Mouse (Mus musculus) frontal cortex, postnatal 36 days (tissue): ENCODE data around the gene Slc15a1.
"Not testable (repeated sequence)": the region's sequence is repeated elsewhere in the genome, so short reads cannot be mapped to it uniquely, and the experiment has no call there.

Experiments
- DNase-seq, 2 experiments: peaks; one replicate each; pipeline ENCODE4 v3.0.0; 2022; ENCODE audit warnings: low spot score in 2 of 2

The Slc15a1 gene

DNA sequence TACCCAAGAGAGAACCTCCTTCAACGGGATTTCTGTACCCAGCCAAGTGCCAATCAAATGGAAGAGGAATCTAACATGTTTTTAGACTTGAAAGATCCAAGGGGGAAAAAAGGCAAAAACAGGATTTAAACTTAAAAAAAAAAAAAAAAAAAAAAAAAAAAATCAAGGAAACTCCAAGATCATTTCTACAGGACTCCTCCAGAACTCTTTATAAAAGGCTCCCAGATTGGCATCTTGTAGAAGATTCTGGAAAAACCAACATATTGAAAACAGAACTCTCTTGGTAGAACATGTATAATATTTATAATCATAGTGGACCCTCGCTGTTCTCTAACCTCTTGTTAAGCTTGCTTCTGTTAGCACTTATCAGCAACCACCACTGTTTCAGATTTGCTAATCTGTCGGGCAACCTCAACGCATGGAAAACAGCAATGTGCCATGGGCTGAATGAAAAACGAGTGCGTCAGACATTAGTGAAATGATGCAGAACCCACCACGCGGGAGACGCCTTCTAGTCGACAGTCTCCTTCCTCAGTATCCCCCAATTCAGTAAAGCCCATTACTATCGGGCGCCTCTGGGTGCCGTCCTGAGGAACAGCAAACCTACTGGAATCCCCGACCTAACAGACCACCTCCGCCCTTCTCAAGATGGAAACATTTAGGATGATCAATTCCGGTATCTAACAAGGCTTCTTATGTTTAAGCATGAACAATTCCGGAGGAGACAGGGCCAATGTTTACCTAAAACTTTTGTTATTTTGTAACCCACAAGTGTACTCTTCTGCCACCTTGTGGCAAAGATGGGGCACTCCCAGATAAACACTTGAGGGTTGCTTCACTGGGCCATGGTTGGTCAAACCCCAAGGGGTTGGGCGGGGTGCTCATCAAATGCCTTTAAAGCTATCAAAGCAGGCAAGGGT lies 54.3 kb downstream of the Slc15a1 start:
- peak; percentile 29 to 69 for DNase-seq

DNA sequence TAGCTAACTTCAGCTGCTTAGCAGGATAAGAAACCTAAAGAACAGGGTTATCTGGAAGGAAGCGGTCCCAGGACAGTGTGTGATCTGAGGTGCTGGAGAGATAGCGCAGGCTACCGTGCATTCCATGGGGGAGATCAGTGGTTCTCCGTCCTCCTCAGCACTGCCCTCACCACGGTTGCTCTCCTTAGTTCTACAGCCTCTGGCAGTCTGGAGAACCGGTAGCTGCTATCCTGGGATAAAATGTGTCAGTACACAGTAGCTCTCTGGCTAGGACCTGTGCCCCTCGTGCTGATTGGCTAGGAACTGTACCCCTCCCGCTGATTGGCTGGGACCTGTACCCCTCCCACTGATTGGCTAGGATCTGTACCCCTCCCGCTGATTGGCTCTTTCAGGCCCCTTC lies 58.1 kb downstream of the Slc15a1 start:
- no peak for DNase-seq

DNA sequence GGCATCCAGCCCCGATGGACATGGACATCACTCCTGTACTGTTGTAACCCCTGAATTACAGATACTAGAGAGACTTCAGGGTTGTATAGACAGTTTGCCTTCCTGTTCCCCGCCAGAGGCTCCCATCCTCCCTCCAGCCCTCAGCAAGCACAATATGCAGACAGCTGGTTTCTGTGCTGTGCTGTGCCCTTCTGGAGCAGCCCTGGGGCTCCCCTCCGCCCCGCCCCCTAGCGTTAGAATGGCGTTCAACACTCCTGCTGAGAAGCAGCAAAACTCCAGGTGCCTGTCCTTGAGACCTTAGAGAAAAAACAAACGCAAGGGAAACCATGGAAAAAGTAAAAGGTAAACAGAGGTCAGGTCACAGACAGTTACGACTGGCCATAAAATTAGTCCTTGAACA lies 59.9 kb downstream of the Slc15a1 start:
- peak; percentile 10 to 28 for DNase-seq

- DNase-seq: no peak
These were observed 64.2 kb downstream of the Slc15a1 start for GRCm38 (mm10) chr14:121440807-121441206.

- no peak for DNase-seq
These were observed 68.0 kb downstream of the Slc15a1 start for GRCm38 (mm10) chr14:121437026-121437425.

- DNase-seq: no peak
These were observed 68.6 kb downstream of the Slc15a1 start for GRCm38 (mm10) chr14:121436455-121436854.

- DNase-seq: peak; percentile 9 to 16
These were observed 69.3 kb downstream of the Slc15a1 start for GRCm38 (mm10) chr14:121435794-121436193.

DNA sequence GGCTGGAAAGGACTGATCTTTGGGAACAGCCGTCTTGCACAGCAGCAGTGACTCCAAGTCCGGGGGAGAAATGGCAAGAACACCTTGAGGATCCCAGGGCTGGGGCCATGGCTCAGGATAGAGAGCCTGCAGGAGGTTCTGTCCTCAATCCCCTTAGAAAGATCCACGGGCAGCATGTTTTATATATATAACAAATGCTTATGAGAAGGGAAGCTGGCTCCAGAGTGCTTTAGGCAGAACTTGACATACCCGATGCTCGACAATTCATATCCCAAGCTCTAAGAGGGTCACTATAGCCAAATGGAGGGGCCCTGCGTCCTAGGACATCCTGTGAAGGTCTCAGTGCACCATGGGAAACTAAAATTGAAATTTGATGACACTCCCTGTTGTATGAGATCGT lies 73.8 kb downstream of the Slc15a1 start:
- no peak for DNase-seq

GRCm38 (mm10) chr14:121429854-121430535 lies 75.1 kb downstream of the Slc15a1 start:
- no peak for DNase-seq

DNA sequence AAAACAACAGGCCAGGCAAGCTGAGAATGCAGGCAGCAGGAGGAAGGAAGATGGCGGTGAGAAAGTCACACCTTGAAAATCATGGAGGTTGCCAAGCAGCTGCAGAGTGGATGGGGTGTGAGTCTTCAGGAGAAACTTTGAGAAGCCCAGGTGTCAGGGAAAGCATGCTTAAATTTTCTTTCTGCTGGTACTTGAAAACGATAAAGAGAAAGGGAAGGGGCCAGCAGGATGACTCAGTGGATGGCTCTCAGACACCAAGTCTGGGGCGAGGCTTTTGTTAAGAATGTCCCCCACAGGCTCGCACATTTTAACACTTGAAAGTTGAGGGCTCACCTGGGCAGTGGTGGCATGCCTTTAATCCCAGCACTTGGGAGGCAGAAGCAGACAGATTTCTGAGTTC lies 76.9 kb downstream of the Slc15a1 start:
- no peak for DNase-seq

DNA sequence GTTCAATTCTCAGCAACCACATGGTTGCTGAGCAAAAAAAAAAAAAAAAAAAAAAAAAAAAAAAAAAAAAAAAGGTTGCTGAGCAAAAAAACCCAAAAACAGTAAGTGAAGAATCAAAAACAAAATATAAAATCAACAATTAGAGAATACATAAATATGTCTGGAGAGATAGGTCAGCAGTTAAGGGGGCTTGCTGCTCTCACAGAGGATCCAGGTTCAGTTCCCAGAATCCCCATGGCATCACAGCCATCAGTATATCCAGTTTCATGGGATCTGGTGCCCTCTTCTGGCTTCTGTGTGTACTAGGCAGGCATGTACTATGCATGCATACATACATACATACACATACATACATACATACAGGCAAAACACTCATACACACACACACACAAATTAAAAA lies 78.3 kb downstream of the Slc15a1 start:
- DNase-seq: no peak

- no peak for DNase-seq
These were observed 79.9 kb downstream of the Slc15a1 start for GRCm38 (mm10) chr14:121425004-121425793.

DNA sequence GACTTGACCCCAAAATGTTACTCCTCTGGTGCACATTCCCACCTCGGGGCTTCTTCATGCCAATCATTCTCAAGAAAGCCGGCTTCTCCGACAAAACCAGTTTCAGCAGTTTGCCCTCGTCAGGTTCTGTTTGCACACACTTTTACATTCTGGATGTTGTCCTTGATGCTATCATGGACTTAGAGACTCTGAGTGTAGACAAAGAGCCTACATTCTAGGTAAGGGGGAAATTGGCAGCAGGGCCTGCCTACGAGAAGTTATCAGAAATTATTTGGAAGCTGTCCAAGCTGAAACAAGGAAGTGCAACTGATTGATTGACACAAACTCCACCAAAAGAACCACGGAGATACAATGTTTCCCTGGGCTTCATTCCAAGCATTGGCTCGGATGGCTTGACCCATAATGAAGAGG lies 81.7 kb downstream of the Slc15a1 start:
- DNase-seq: no peak

- no peak for DNase-seq
These were observed 82.2 kb downstream of the Slc15a1 start for GRCm38 (mm10) chr14:121422664-121423340.

- no peak for DNase-seq
These were observed 83.1 kb downstream of the Slc15a1 start for GRCm38 (mm10) chr14:121422000-121422399.

DNA sequence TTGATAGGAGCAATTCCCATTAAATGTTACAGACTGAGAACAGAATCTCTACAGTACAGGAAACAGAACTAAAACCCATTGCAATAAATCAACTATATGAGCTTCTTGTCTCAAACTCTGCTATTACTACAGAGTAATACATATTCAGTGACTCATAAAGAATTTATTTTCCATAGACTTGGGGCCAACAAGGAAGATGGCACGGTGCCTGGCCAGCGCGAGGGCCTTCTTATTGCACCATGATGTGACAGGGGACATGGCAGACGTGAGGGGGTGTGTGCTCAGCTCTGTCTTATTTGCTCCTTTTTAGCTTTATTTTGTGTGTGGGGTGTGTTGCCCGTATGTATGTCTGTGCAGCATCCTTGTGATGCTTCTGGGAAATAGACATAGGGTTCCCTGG lies 87.5 kb downstream of the Slc15a1 start:
- DNase-seq: peak; percentile 7 to 8

- DNase-seq: no peak
These were observed 88.3 kb downstream of the Slc15a1 start for GRCm38 (mm10) chr14:121416626-121417319.

DNA sequence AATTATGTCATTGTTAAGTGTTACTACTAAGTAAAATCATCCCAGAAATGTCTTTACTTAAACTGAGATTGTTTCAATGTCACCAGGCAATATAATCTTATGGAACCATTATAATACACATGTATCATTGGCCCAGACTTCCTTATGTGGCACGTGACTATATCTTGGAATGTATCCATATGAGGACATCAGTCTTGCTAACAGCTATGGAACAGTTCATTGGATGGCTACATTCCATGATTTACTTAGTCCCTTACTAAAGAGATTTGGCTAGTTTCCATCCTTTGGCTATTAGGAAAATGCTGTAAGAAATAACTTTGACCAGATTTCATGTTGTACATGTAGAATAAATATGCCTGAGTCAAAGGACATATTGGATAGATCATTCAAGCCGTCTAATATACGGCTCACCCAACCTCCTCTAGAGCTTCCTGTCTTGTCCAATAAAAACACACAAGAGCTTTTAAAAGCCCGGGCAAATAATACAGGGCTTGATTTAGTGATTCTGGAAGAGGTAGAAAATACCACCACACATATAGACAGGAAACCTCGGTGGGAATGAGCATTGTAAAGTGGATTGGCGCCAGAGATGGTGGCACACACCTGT lies 90.3 kb downstream of the Slc15a1 start:
- DNase-seq: no peak

DNA sequence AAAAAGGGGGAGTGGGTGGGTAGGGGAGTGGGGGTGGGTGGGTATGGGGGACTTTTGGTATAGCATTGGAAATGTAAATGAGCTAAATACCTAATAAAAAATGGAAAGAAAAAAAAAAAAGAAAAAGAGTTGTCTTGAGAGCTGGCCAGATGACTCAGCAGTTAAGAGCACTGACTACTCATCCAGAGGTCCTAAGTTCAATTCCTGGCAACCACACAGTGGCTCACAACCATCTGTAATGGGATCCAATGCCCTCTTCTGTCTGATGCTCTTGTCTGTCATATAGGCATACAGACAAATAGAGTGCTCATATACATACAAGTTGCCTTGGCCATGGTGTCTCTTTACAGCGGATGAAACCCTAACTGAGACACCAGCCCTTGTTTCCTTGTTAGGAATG lies 91.3 kb downstream of the Slc15a1 start:
- not testable (repeated sequence) for DNase-seq
